Mouse (Mus musculus) small intestine, adult 2 months (tissue): ENCODE measurements around the gene Fam32a.

Experiments used
- CTCF ChIP-seq: fragments of 200-500 bp; IDR thresholded peaks from 2 replicates; pipeline ENCODE4 v1.5.1; 2012; ENCODE audit warnings: low read depth, mild to moderate bottlenecking, control low read depth, inconsistent platforms, low read length, moderate library complexity, mixed read lengths; ENCODE audit not compliant: insufficient replicate concordance, insufficient read length; ENCODE audit errors: extremely low read depth
- POLR2A ChIP-seq: fragments of 200-500 bp; IDR thresholded peaks from 2 replicates; pipeline ENCODE4 v1.6.1; 2012; ENCODE audit warnings: low read depth, mild to moderate bottlenecking, control low read depth, inconsistent platforms, low read length, moderate library complexity

GRCm38 (mm10) chr8:72242226-72242625 lies 22.7 kb downstream of the Fam32a start:
- TF ChIP-seq CTCF (no peak), POLR2A (no peak)
